Mouse (Mus musculus) kidney, adult 8-10 months (tissue): ENCODE results near the gene Wipf3.

Experiments used
- DNase-seq, 2 experiments: peaks; one replicate each; pipeline ENCODE4 v3.0.0; 2022

Wipf3 gene

GRCm38 (mm10) chr6:54432806-54433545, 3.6 kb downstream of the Wipf3 start:
- no peak for DNase-seq

- DNase-seq = no peak
Measured at GRCm38 (mm10) chr6:54434171-54434570, 4.8 kb downstream of the Wipf3 start.

GRCm38 (mm10) chr6:54435663-54436062, 6.3 kb downstream of the Wipf3 start:
- DNase-seq = no peak

- no peak for DNase-seq
Measured at GRCm38 (mm10) chr6:54436286-54436685, 6.9 kb downstream of the Wipf3 start.

- no peak for DNase-seq
Measured at GRCm38 (mm10) chr6:54438510-54438909, 9.1 kb downstream of the Wipf3 start.

- no peak for DNase-seq
Measured at GRCm38 (mm10) chr6:54440658-54441057, 11.3 kb downstream of the Wipf3 start.

- DNase-seq = no peak
Measured at GRCm38 (mm10) chr6:54443657-54444056, 14.3 kb downstream of the Wipf3 start.

GRCm38 (mm10) chr6:54444086-54444485, 14.7 kb downstream of the Wipf3 start:
- DNase-seq = no peak

GRCm38 (mm10) chr6:54445249-54445818, 15.9 kb downstream of the Wipf3 start:
- no peak for DNase-seq

GRCm38 (mm10) chr6:54447353-54447752, 17.9 kb downstream of the Wipf3 start:
- no peak for DNase-seq

- no peak for DNase-seq
Measured at GRCm38 (mm10) chr6:54459661-54460060, 30.3 kb downstream of the Wipf3 start.

GRCm38 (mm10) chr6:54460172-54460914, 30.9 kb downstream of the Wipf3 start:
- DNase-seq = no peak

- peak; percentile 30 to 33 for DNase-seq
Measured at GRCm38 (mm10) chr6:54460915-54461671, 31.7 kb downstream of the Wipf3 start.

GRCm38 (mm10) chr6:54462766-54463165, 33.4 kb downstream of the Wipf3 start:
- no peak for DNase-seq

GRCm38 (mm10) chr6:54463701-54464458, 34.5 kb downstream of the Wipf3 start:
- no peak for DNase-seq

- DNase-seq = no peak
Measured at GRCm38 (mm10) chr6:54464926-54465325, 35.5 kb downstream of the Wipf3 start.

- DNase-seq = no peak
Measured at GRCm38 (mm10) chr6:54467371-54467770, 38.0 kb downstream of the Wipf3 start.

GRCm38 (mm10) chr6:54471866-54472265, 42.5 kb downstream of the Wipf3 start:
- DNase-seq = no peak

- no peak for DNase-seq
Measured at GRCm38 (mm10) chr6:54472846-54473715, 43.7 kb downstream of the Wipf3 start.

- DNase-seq = no peak
Measured at GRCm38 (mm10) chr6:54475926-54476667, 46.7 kb downstream of the Wipf3 start.
